Mouse (Mus musculus): ENCODE measurements at regions not wholly inside any gene's neighbourhood (a gene's known extent, or its start where the extent isn't known, plus 50 kb on each side); places are given as distances from the start of the nearest gene placed in this dataset.

- H3K27me3 ChIP-seq: no peaks in the 10 kb centered on the region
- no peak for ATAC-seq (replicated peaks)
- H3K9ac ChIP-seq (replicated peaks): no peak overlapping the region
- H3K4me1 ChIP-seq: peaks cover 25% of the 10 kb centered on the region
- 47% methylated on average over 6 of the region's 6 CpGs for WGBS
- H3K36me3 ChIP-seq: no peaks in the 10 kb centered on the region
- H3K4me2 ChIP-seq (replicated peaks): no peak overlapping the region
- peak overlapping the region; percentile 66 for H3K27ac ChIP-seq (replicated peaks)
- H3K4me3 ChIP-seq: no peak overlapping the region
- H3K9me3 ChIP-seq: no peaks in the 10 kb centered on the region
Observed at GRCm38 (mm10) chr2:178785843-178786242, 355.5 kb downstream of the Cdh26 start.

- WGBS: 65% methylated on average over 3 of the region's 3 CpGs
- ATAC-seq (replicated peaks): no peak
- H3K9ac ChIP-seq (replicated peaks): no peak overlapping the region
Observed at GRCm38 (mm10) chr2:178795841-178796240, 365.5 kb downstream of the Cdh26 start.

GRCm38 (mm10) chr2:178801464-178801863 is 371.1 kb downstream of the Cdh26 start:
- no peak overlapping the region for H3K4me2 ChIP-seq (replicated peaks)
- no peak overlapping the region for H3K9ac ChIP-seq (replicated peaks)
- no peaks in the 10 kb centered on the region for H3K4me1 ChIP-seq
- H3K36me3 ChIP-seq: no peaks in the 10 kb centered on the region
- ATAC-seq (replicated peaks): no peak
- no peak overlapping the region for H3K27ac ChIP-seq (replicated peaks)
- H3K9me3 ChIP-seq: no peaks in the 10 kb centered on the region
- H3K4me3 ChIP-seq: no peak overlapping the region
- no peaks in the 10 kb centered on the region for H3K27me3 ChIP-seq
- 70% methylated on average over 12 of the region's 12 CpGs for whole genome bisulfite sequencing

More at GRCm38 (mm10) chr2:178795841-178796240, 365.5 kb downstream of the Cdh26 start:
- Histone ChIP-seq H3K4me3 (no peak overlapping the region), H3K27ac (replicated peaks) (no peak overlapping the region), H3K27me3 (no peaks in the 10 kb centered on the region), H3K36me3 (no peaks in the 10 kb centered on the region), H3K4me1 (no peaks in the 10 kb centered on the region), H3K4me2 (replicated peaks) (no peak overlapping the region), H3K9me3 (no peaks in the 10 kb centered on the region)

GRCm38 (mm10) chr2:178805283-178805682 is 375.0 kb downstream of the Cdh26 start:
- no peak for ATAC-seq (replicated peaks)
- Histone ChIP-seq H3K9me3 (no peaks in the 10 kb centered on the region), H3K27ac (replicated peaks) (no peak overlapping the region), H3K4me1 (no peaks in the 10 kb centered on the region; the same call in none of the 2 replicates), H3K36me3 (no peaks in the 10 kb centered on the region), H3K9ac (replicated peaks) (no peak overlapping the region), H3K4me3 (no peak overlapping the region), H3K27me3 (no peaks in the 10 kb centered on the region), H3K4me2 (replicated peaks) (no peak overlapping the region)
- 77% methylated on average over 8 of the region's 8 CpGs for WGBS

- H3K9ac ChIP-seq (replicated peaks): no peak overlapping the region
- no peak overlapping the region for H3K4me2 ChIP-seq (replicated peaks)
- no peak for ATAC-seq (replicated peaks)
- H3K27me3 ChIP-seq: no peaks in the 10 kb centered on the region
- peaks cover 4% of the 10 kb centered on the region for H3K4me1 ChIP-seq
- no peak overlapping the region for H3K4me3 ChIP-seq
- 85% methylated on average over 6 of the region's 6 CpGs for WGBS
- no peaks in the 10 kb centered on the region for H3K36me3 ChIP-seq
- H3K27ac ChIP-seq (replicated peaks): no peak overlapping the region
- H3K9me3 ChIP-seq: no peaks in the 10 kb centered on the region
Observed at GRCm38 (mm10) chr2:178821552-178821951, 391.2 kb downstream of the Cdh26 start.

GRCm38 (mm10) chr2:178830313-178830712 is 400.0 kb downstream of the Cdh26 start:
- no peaks in the 10 kb centered on the region for H3K27me3 ChIP-seq
- H3K9me3 ChIP-seq: no peaks in the 10 kb centered on the region
- WGBS: 70% methylated on average over 3 of the region's 3 CpGs
- H3K4me3 ChIP-seq: no peak overlapping the region
- no peaks in the 10 kb centered on the region for H3K36me3 ChIP-seq
- H3K4me1 ChIP-seq: peaks cover 28% of the 10 kb centered on the region
- H3K9ac ChIP-seq (replicated peaks): no peak overlapping the region
- H3K4me2 ChIP-seq (replicated peaks): no peak overlapping the region
- no peak overlapping the region for H3K27ac ChIP-seq (replicated peaks)
- no peak for ATAC-seq (replicated peaks)

- WGBS: 89% methylated on average over 7 of the region's 7 CpGs
- no peak overlapping the region for H3K4me3 ChIP-seq
Observed at GRCm38 (mm10) chr2:178834986-178835385, 404.7 kb downstream of the Cdh26 start.

GRCm38 (mm10) chr2:178838571-178838970 is 408.2 kb downstream of the Cdh26 start:
- Histone ChIP-seq H3K27me3 (no peaks in the 10 kb centered on the region), H3K4me1 (peaks cover 39% of the 10 kb centered on the region), H3K4me3 (no peak overlapping the region), H3K4me2 (replicated peaks) (no peak overlapping the region), H3K9me3 (no peaks in the 10 kb centered on the region), H3K36me3 (no peaks in the 10 kb centered on the region), H3K9ac (replicated peaks) (no peak overlapping the region), H3K27ac (replicated peaks) (no peak overlapping the region)
- no peak for ATAC-seq (replicated peaks)
- 9% methylated on average over 6 of the region's 6 CpGs for WGBS

More at GRCm38 (mm10) chr2:178834986-178835385, 404.7 kb downstream of the Cdh26 start:
- no peak for ATAC-seq (replicated peaks)
- H3K9me3 ChIP-seq: no peaks in the 10 kb centered on the region
- H3K4me2 ChIP-seq (replicated peaks): no peak overlapping the region
- no peak overlapping the region for H3K9ac ChIP-seq (replicated peaks)
- H3K4me1 ChIP-seq: peaks cover 14% of the 10 kb centered on the region
- H3K36me3 ChIP-seq: no peaks in the 10 kb centered on the region
- H3K27ac ChIP-seq (replicated peaks): no peak overlapping the region
- no peaks in the 10 kb centered on the region for H3K27me3 ChIP-seq

GRCm38 (mm10) chr2:178840975-178841374 is 410.6 kb downstream of the Cdh26 start:
- no peaks in the 10 kb centered on the region for H3K36me3 ChIP-seq
- H3K9me3 ChIP-seq: no peaks in the 10 kb centered on the region
- no peak overlapping the region for H3K9ac ChIP-seq (replicated peaks)
- no peak overlapping the region for H3K4me3 ChIP-seq
- H3K4me1 ChIP-seq: peaks cover 49% of the 10 kb centered on the region
- WGBS: 43% methylated on average over 2 of the region's 2 CpGs
- H3K27me3 ChIP-seq: no peaks in the 10 kb centered on the region
- H3K4me2 ChIP-seq (replicated peaks): no peak overlapping the region
- peak overlapping the region; percentile 89 for H3K27ac ChIP-seq (replicated peaks)
- peak; percentile 91 for ATAC-seq (replicated peaks)

GRCm38 (mm10) chr2:178842595-178842994 is 412.3 kb downstream of the Cdh26 start:
- Histone ChIP-seq H3K9me3 (no peaks in the 10 kb centered on the region), H3K4me2 (replicated peaks) (no peak overlapping the region)

GRCm38 (mm10) chr2:178843458-178843857 is 413.1 kb downstream of the Cdh26 start:
- Histone ChIP-seq H3K4me1 (peaks cover 52% of the 10 kb centered on the region), H3K4me3 (no peak overlapping the region), H3K9ac (replicated peaks) (no peak overlapping the region), H3K27ac (replicated peaks) (0 out of 2 replicates have a peak overlapping the region, but pooled peaks have one; percentile 89), H3K9me3 (no peaks in the 10 kb centered on the region), H3K4me2 (replicated peaks) (no peak overlapping the region), H3K36me3 (no peaks in the 10 kb centered on the region), H3K27me3 (no peaks in the 10 kb centered on the region)
- no peak for ATAC-seq (replicated peaks)
- WGBS: 95% methylated on average over 3 of the region's 3 CpGs

More at GRCm38 (mm10) chr2:178842595-178842994, 412.3 kb downstream of the Cdh26 start:
- Histone ChIP-seq H3K4me3 (no peak overlapping the region), H3K4me1 (peaks cover 55% of the 10 kb centered on the region), H3K27ac (replicated peaks) (peak overlapping the region; percentile 89), H3K9ac (replicated peaks) (no peak overlapping the region), H3K27me3 (no peaks in the 10 kb centered on the region), H3K36me3 (no peaks in the 10 kb centered on the region)
- 40% methylated on average over 12 of the region's 12 CpGs for WGBS
- ATAC-seq (replicated peaks): no peak

- H3K27me3 ChIP-seq: no peaks in the 10 kb centered on the region
- no peak overlapping the region for H3K4me3 ChIP-seq
- no peak for ATAC-seq (replicated peaks)
- no peak overlapping the region for H3K4me2 ChIP-seq (replicated peaks)
- H3K9ac ChIP-seq (replicated peaks): no peak overlapping the region
- H3K4me1 ChIP-seq: peaks cover 47% of the 10 kb centered on the region
- peak overlapping the region; percentile 68 for H3K27ac ChIP-seq (replicated peaks)
- WGBS: 28% methylated on average over 4 of the region's 4 CpGs
- no peaks in the 10 kb centered on the region for H3K9me3 ChIP-seq
- no peaks in the 10 kb centered on the region for H3K36me3 ChIP-seq
Observed at GRCm38 (mm10) chr2:178844561-178844960, 414.2 kb downstream of the Cdh26 start.

GRCm38 (mm10) chr2:178850320-178850719 is 420.0 kb downstream of the Cdh26 start:
- H3K9me3 ChIP-seq: no peaks in the 10 kb centered on the region
- WGBS: 86% methylated on average over 10 of the region's 10 CpGs
- H3K9ac ChIP-seq (replicated peaks): no peak overlapping the region
- peak overlapping the region; percentile 88 for H3K27ac ChIP-seq (replicated peaks)
- no peaks in the 10 kb centered on the region for H3K36me3 ChIP-seq
- H3K27me3 ChIP-seq: no peaks in the 10 kb centered on the region
- no peak overlapping the region for H3K4me3 ChIP-seq
- ATAC-seq (replicated peaks): peak; percentile 55
- no peak overlapping the region for H3K4me2 ChIP-seq (replicated peaks)
- peaks cover 39% of the 10 kb centered on the region for H3K4me1 ChIP-seq
